Mouse (Mus musculus) induced T-regulatory cell, adult 2 months (primary cell): ENCODE results near the gene Chchd4.

Experiments used
- DNase-seq: peaks from one replicate; pipeline ENCODE4 v3.0.0-alpha.2; 2012; ENCODE audit warnings: low read depth

Gene Chchd4

GRCm38 (mm10) chr6:91472868-91473804 is at the start of gene Chchd4, which contains the start of gene Tmem43:
Gene Chchd4, minus strand, starts transcription at chr6:91473546.
Gene Tmem43, plus strand, starts transcription at chr6:91473703.
- DNase-seq = peak; percentile 100

GRCm38 (mm10) chr6:91522816-91523215 is 49.5 kb upstream of the Chchd4 start:
- DNase-seq = no peak

- no peak for DNase-seq
Measured at GRCm38 (mm10) chr6:91518454-91519020, 45.2 kb upstream of the Chchd4 start.

GRCm38 (mm10) chr6:91515545-91516449 is 42.5 kb upstream of the Chchd4 start, which contains the start of the genes Xpc and Lsm3:
Gene Xpc, minus strand, starts transcription at chr6:91515888.
Gene Lsm3, plus strand, starts transcription at chr6:91515928.
- peak; percentile 99 for DNase-seq

GRCm38 (mm10) chr6:91514737-91515362 is 41.5 kb upstream of the Chchd4 start:
- DNase-seq = peak; percentile 56

GRCm38 (mm10) chr6:91514135-91514534 is 40.8 kb upstream of the Chchd4 start:
- peak; percentile 10 for DNase-seq

GRCm38 (mm10) chr6:91510211-91510610 is 36.9 kb upstream of the Chchd4 start:
- peak; percentile 55 for DNase-seq

GRCm38 (mm10) chr6:91509326-91509725 is 36.0 kb upstream of the Chchd4 start:
- DNase-seq = peak; percentile 82

- DNase-seq = peak; percentile 14
Measured at GRCm38 (mm10) chr6:91508041-91508440, 34.7 kb upstream of the Chchd4 start.

GRCm38 (mm10) chr6:91506036-91506435 is 32.7 kb upstream of the Chchd4 start:
- peak; percentile 60 for DNase-seq

- DNase-seq = no peak
Measured at GRCm38 (mm10) chr6:91503302-91503701, 30.0 kb upstream of the Chchd4 start.

GRCm38 (mm10) chr6:91494526-91494925 is 21.2 kb upstream of the Chchd4 start:
- DNase-seq = no peak

- no peak for DNase-seq
Measured at GRCm38 (mm10) chr6:91493053-91493452, 19.7 kb upstream of the Chchd4 start.

- no peak for DNase-seq
Measured at GRCm38 (mm10) chr6:91491004-91491403, 17.7 kb upstream of the Chchd4 start.

- DNase-seq = no peak
Measured at GRCm38 (mm10) chr6:91489872-91490271, 16.5 kb upstream of the Chchd4 start.

GRCm38 (mm10) chr6:91488496-91489212 is 15.3 kb upstream of the Chchd4 start:
- peak; percentile 62 for DNase-seq

GRCm38 (mm10) chr6:91486736-91487453 is 13.5 kb upstream of the Chchd4 start:
- DNase-seq = no peak

- DNase-seq = no peak
Measured at GRCm38 (mm10) chr6:91483371-91483770, 10.0 kb upstream of the Chchd4 start.

GRCm38 (mm10) chr6:91476541-91476940 is 3.2 kb upstream of the Chchd4 start:
- DNase-seq = no peak
